13 mouse cellular contexts compared by ENCODE assay signal in genomic region chr7:80531087-80531486, GRCm38 (mm10).
"Had no signal": no experiment of that assay in that cellular context is flagged by ENCODE, and none has a peak within 500 bp of the region (broad histone marks: within the 10 kb centered on the region; RNA-seq: fewer than 3 reads in every experiment).

No protein-coding gene starts in this region.

- ATAC-seq: intestine, embryonic 15.5 days had no signal

- DNase-seq: kidney, adult 18-20 months; kidney, postnatal 14 days; lung, adult 2 months; lung, postnatal 10 days; lung, postnatal 4 days; midbrain, embryonic 14.5 days; thymus, adult 2 months; thymus, postnatal 36 days had no signal

- H3K4me3 ChIP-seq: intestine, embryonic 15.5 days; kidney, embryonic 15.5 days; limb, embryonic 10.5 days; neural tube, embryonic 12.5 days had no signal

- H3K4me2 ChIP-seq: intestine, embryonic 15.5 days; kidney, embryonic 15.5 days; neural tube, embryonic 12.5 days had no signal

- H3K9ac ChIP-seq: intestine, embryonic 15.5 days; kidney, embryonic 15.5 days; neural tube, embryonic 12.5 days had no signal

- H3K9me3 ChIP-seq: intestine, embryonic 15.5 days; kidney, embryonic 15.5 days; limb, embryonic 10.5 days; neural tube, embryonic 12.5 days had no signal

- H3K27me3 ChIP-seq: intestine, embryonic 15.5 days; kidney, embryonic 15.5 days; neural tube, embryonic 12.5 days had no signal

- H3K27ac ChIP-seq: intestine, embryonic 15.5 days; kidney, embryonic 15.5 days; limb, embryonic 10.5 days; neural tube, embryonic 12.5 days; stomach, postnatal 0 days had no signal

- H3K36me3 ChIP-seq: intestine, embryonic 15.5 days; kidney, embryonic 15.5 days; neural tube, embryonic 12.5 days had no signal
